Mouse (Mus musculus): Measurements from ENCODE around the gene Slco2a1. TPM values are rescaled to one million over a fixed set of nuclear protein-coding genes. Genes with fewer than 3 reads are reported as not detected.

Slco2a1 gene
- polyA plus RNA-seq, 1 experiment from 2014 or later = 11.3 TPM

GRCm38 (mm10) chr9:102972393-102973050, 16.0 kb upstream of the Slco2a1 start:
- no peaks in the 10 kb centered on the region for H3K4me1 ChIP-seq (replicated peaks)
- H3K9me3 ChIP-seq = no peaks in the 10 kb centered on the region
- H3K27me3 ChIP-seq (replicated peaks) = no peaks in the 10 kb centered on the region
- no peak overlapping the region for H3K4me2 ChIP-seq (replicated peaks)
- 80% methylated on average over 2 of the region's 2 CpGs for WGBS
- H3K27ac ChIP-seq = no peak overlapping the region
- no peak overlapping the region for H3K4me3 ChIP-seq (replicated peaks)
- ATAC-seq = no peak
- H3K36me3 ChIP-seq = no peaks in the 10 kb centered on the region
- no peak overlapping the region for H3K9ac ChIP-seq

GRCm38 (mm10) chr9:102975887-102976286, 12.6 kb upstream of the Slco2a1 start:
- no peaks in the 10 kb centered on the region for H3K9me3 ChIP-seq
- WGBS = 83% methylated on average over 2 of the region's 2 CpGs
- H3K27me3 ChIP-seq (replicated peaks) = no peaks in the 10 kb centered on the region
- H3K4me1 ChIP-seq (replicated peaks) = peaks cover 5% of the 10 kb centered on the region; the same call in 1 of the 2 replicates
- no peak overlapping the region for H3K9ac ChIP-seq
- H3K4me2 ChIP-seq (replicated peaks) = no peak overlapping the region
- no peak overlapping the region for H3K27ac ChIP-seq
- ATAC-seq = no peak
- H3K4me3 ChIP-seq (replicated peaks) = no peak overlapping the region
- H3K36me3 ChIP-seq = no peaks in the 10 kb centered on the region

GRCm38 (mm10) chr9:102977090-102977489, 11.4 kb upstream of the Slco2a1 start:
- Histone ChIP-seq H3K9ac (no peak overlapping the region), H3K4me1 (replicated peaks) (peaks cover 5% of the 10 kb centered on the region; the same call in 1 of the 2 replicates), H3K36me3 (no peaks in the 10 kb centered on the region), H3K4me3 (replicated peaks) (no peak overlapping the region), H3K4me2 (replicated peaks) (no peak overlapping the region), H3K9me3 (no peaks in the 10 kb centered on the region), H3K27me3 (replicated peaks) (no peaks in the 10 kb centered on the region), H3K27ac (no peak overlapping the region)
- WGBS = 55% methylated on average over 1 of the region's 1 CpGs
- peak; percentile 45; the same call in 1 of the 2 replicates for ATAC-seq

GRCm38 (mm10) chr9:102977791-102978492, 10.6 kb upstream of the Slco2a1 start:
- 46% methylated on average over 9 of the region's 9 CpGs for WGBS
- H3K36me3 ChIP-seq = no peaks in the 10 kb centered on the region
- no peak overlapping the region for H3K9ac ChIP-seq
- no peaks in the 10 kb centered on the region for H3K27me3 ChIP-seq (replicated peaks)
- no peak overlapping the region for H3K4me3 ChIP-seq (replicated peaks)
- no peak overlapping the region for H3K27ac ChIP-seq
- no peak overlapping the region for H3K4me2 ChIP-seq (replicated peaks)
- no peak for ATAC-seq
- H3K9me3 ChIP-seq = no peaks in the 10 kb centered on the region
- H3K4me1 ChIP-seq (replicated peaks) = peaks cover 5% of the 10 kb centered on the region; the same call in 1 of the 2 replicates

GRCm38 (mm10) chr9:102979011-102979700, 9.4 kb upstream of the Slco2a1 start:
- no peaks in the 10 kb centered on the region for H3K27me3 ChIP-seq (replicated peaks)
- no peak for ATAC-seq
- no peak overlapping the region for H3K27ac ChIP-seq
- no peak overlapping the region for H3K4me2 ChIP-seq (replicated peaks)
- peaks cover 5% of the 10 kb centered on the region; the same call in 1 of the 2 replicates for H3K4me1 ChIP-seq (replicated peaks)
- no peak overlapping the region for H3K4me3 ChIP-seq (replicated peaks)
- no peaks in the 10 kb centered on the region for H3K36me3 ChIP-seq
- no peak overlapping the region for H3K9ac ChIP-seq
- no peaks in the 10 kb centered on the region for H3K9me3 ChIP-seq
- WGBS = 86% methylated on average over 3 of the region's 3 CpGs

GRCm38 (mm10) chr9:102979956-102980355, 8.6 kb upstream of the Slco2a1 start:
- ATAC-seq = peak; percentile 78

GRCm38 (mm10) chr9:102980420-102980819, 8.1 kb upstream of the Slco2a1 start:
- Histone ChIP-seq H3K4me3 (replicated peaks) (no peak overlapping the region), H3K9ac (no peak overlapping the region), H3K4me1 (replicated peaks) (peaks cover 5% of the 10 kb centered on the region; the same call in 1 of the 2 replicates), H3K9me3 (no peaks in the 10 kb centered on the region), H3K4me2 (replicated peaks) (no peak overlapping the region), H3K36me3 (no peaks in the 10 kb centered on the region), H3K27ac (no peak overlapping the region), H3K27me3 (replicated peaks) (no peaks in the 10 kb centered on the region)
- ATAC-seq = peak; percentile 19; the same call in 1 of the 2 replicates
- 82% methylated on average over 5 of the region's 5 CpGs for WGBS

More at GRCm38 (mm10) chr9:102979956-102980355, 8.6 kb upstream of the Slco2a1 start:
- Histone ChIP-seq H3K9me3 (no peaks in the 10 kb centered on the region), H3K9ac (no peak overlapping the region), H3K4me1 (replicated peaks) (peaks cover 5% of the 10 kb centered on the region; the same call in 1 of the 2 replicates), H3K36me3 (no peaks in the 10 kb centered on the region), H3K4me3 (replicated peaks) (no peak overlapping the region), H3K4me2 (replicated peaks) (no peak overlapping the region), H3K27me3 (replicated peaks) (no peaks in the 10 kb centered on the region), H3K27ac (no peak overlapping the region)
- 41% methylated on average over 10 of the region's 10 CpGs for WGBS

GRCm38 (mm10) chr9:102981791-102982190, 6.7 kb upstream of the Slco2a1 start:
- Histone ChIP-seq H3K4me3 (replicated peaks) (no peak overlapping the region), H3K36me3 (no peaks in the 10 kb centered on the region), H3K4me1 (replicated peaks) (peaks cover 5% of the 10 kb centered on the region; the same call in 1 of the 2 replicates), H3K9ac (no peak overlapping the region), H3K4me2 (replicated peaks) (no peak overlapping the region), H3K27me3 (replicated peaks) (no peaks in the 10 kb centered on the region), H3K27ac (no peak overlapping the region), H3K9me3 (no peaks in the 10 kb centered on the region)
- 88% methylated on average over 2 of the region's 2 CpGs for WGBS
- no peak for ATAC-seq

- Histone ChIP-seq H3K4me1 (replicated peaks) (peaks cover 5% of the 10 kb centered on the region; the same call in 1 of the 2 replicates), H3K9ac (no peak overlapping the region), H3K27me3 (replicated peaks) (no peaks in the 10 kb centered on the region), H3K4me2 (replicated peaks) (no peak overlapping the region), H3K36me3 (no peaks in the 10 kb centered on the region), H3K9me3 (no peaks in the 10 kb centered on the region), H3K27ac (no peak overlapping the region), H3K4me3 (replicated peaks) (no peak overlapping the region)
- ATAC-seq = no peak
- WGBS = 83% methylated on average over 3 of the region's 3 CpGs
Observed at GRCm38 (mm10) chr9:102982376-102982775, 6.1 kb upstream of the Slco2a1 start.

GRCm38 (mm10) chr9:102985111-102985510, 3.4 kb upstream of the Slco2a1 start:
- no peak for ATAC-seq
- Histone ChIP-seq H3K9me3 (no peaks in the 10 kb centered on the region), H3K4me3 (replicated peaks) (no peak overlapping the region), H3K9ac (no peak overlapping the region), H3K27me3 (replicated peaks) (no peaks in the 10 kb centered on the region), H3K4me2 (replicated peaks) (no peak overlapping the region), H3K36me3 (no peaks in the 10 kb centered on the region), H3K4me1 (replicated peaks) (no peaks in the 10 kb centered on the region), H3K27ac (no peak overlapping the region)
- 69% methylated on average over 1 of the region's 1 CpGs for WGBS

- no peaks in the 10 kb centered on the region for H3K36me3 ChIP-seq
- WGBS = 28% methylated on average over 4 of the region's 4 CpGs
- no peak overlapping the region for H3K9ac ChIP-seq
- H3K27me3 ChIP-seq (replicated peaks) = no peaks in the 10 kb centered on the region
- H3K4me3 ChIP-seq (replicated peaks) = no peak overlapping the region
- ATAC-seq = no peak
- no peaks in the 10 kb centered on the region for H3K4me1 ChIP-seq (replicated peaks)
- H3K4me2 ChIP-seq (replicated peaks) = no peak overlapping the region
- no peaks in the 10 kb centered on the region for H3K9me3 ChIP-seq
- no peak overlapping the region for H3K27ac ChIP-seq
Observed at GRCm38 (mm10) chr9:102985939-102986338, 2.6 kb upstream of the Slco2a1 start.
